Mouse (Mus musculus) brown adipose tissue, adult 24 weeks (tissue): ENCODE measurements around the gene Fbxl15. TPM values are rescaled to one million over a fixed set of nuclear protein-coding genes. Genes with fewer than 3 reads are reported as not detected.

ENCODE experiments used
- H3K27ac ChIP-seq: fragments of 200-500 bp; replicated peaks from 2 replicates; pipeline ENCODE4 v1.5.1; 2012; ENCODE audit warnings: low read depth, mild to moderate bottlenecking, low read length
- H3K4me1 ChIP-seq: fragments of 200-500 bp; 2 replicates; pipeline ENCODE4 v1.6.1; 2012; ENCODE audit warnings: low read length, mixed read lengths; ENCODE audit not compliant: control insufficient read depth, insufficient read depth, insufficient read length
- H3K4me3 ChIP-seq: fragments of 200-500 bp; 2 replicates; pipeline ENCODE4 v1.5.1; 2012; ENCODE audit warnings: low read depth, mild to moderate bottlenecking, low read length, moderate library complexity; ENCODE audit not compliant: insufficient read depth
- polyA plus RNA-seq: library from polyadenylated mRNA; stranded (reverse); fragments of >200 nt; gene quantifications from 2 replicates; pipeline ENCODE4 v1.2.4, GENCODE M21; 2012; ENCODE audit not compliant: missing spikeins, insufficient read depth, insufficient read length

The Fbxl15 gene
- polyA plus RNA-seq = 5.9 and 8.9 TPM in 2 replicates

DNA sequence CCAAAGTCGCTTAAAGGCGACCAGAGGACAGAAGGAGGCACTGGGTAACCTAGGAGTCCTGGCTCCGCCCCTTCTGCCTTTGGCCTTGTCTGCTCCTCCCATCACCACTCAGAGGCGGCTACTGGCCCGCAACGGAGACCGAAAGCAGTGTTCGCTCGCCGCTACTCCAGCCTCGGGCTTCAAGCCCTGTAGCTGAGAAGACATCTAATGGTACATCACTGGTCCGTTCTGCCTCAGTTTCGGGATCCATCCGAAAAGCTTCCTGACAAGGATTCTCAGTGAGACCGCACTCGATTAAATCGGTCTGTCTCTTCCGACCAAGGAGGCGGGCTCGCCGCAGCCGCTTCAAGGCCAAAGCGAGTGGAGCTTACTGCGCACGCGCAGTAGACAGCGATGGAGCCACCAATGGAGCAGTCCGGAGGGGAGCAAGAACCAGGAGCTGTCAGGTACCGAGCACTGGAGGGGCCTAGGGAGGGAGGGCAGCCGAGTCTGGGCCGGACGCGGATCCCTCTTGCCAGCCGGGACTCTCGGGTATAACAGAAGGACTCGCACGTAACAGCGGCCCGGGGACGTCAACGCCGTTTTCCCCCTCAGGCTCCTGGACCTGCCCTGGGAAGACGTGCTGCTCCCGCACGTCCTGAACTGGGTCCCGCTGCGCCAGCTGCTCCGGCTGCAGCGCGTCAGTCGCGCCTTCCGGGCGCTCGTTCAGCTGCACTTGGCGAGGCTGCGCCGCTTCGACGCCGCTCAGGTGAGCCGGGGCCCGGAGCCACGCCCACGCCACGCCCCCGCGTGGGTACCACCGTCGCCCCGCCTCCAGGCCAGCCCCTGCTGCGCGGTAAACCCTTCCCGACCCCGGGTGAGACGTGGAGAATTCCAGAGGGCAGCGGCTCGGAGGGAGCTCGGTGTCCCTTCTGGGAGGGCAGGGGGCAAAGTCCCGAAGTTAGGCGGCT, at the start of gene Fbxl15:
TSS of gene Fbxl15 (plus strand) at position 104 of the 950 bp plus-strand sequence.
- Histone ChIP-seq H3K4me3 (peak within 1 kb of the TSS; percentile 75), H3K4me1 (peaks cover 7% of the 10 kb centered on the region; the same call in 1 of the 2 replicates), H3K27ac (peak within 1 kb of the TSS; percentile 85)

DNA sequence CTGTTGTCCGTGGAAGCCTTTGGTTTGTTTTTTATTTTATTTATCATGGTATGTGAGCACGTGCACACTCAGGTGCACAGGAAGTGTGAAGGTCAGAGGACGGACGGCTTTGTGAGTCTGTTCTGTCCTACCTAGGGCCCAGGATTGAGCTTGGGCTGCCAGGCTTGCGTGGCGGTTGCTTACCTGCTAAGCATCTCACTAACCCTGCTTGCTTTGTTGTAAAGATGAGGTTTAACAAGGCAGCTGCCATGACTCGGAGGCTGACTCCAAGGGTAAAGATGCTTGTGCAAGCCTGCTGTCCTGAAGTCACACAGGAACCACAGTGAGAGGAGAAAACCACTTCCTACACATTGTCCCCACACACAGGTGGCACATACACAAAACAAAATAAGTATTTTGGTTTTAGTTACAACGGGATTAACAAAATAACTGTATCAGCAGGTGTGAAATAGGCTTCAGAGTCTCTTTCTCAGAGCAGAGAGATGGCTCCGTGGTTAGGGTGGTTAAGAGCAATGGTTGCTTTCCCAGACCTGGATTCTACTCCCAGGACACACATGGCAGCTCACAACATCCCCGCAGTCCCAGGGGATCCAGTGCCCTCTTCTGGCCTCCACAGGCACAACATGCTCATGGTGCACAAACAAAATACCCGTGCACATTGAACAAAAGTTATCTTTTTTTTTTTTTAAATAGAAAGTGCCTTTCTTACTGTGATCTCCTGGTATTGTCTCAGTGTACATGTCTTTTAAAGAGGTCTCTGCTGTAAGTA, 45.7 kb upstream of the Fbxl15 start:
- H3K4me3 ChIP-seq = no peak overlapping the region
- no peak overlapping the region for H3K27ac ChIP-seq
- H3K4me1 ChIP-seq = no peaks in the 10 kb centered on the region

DNA sequence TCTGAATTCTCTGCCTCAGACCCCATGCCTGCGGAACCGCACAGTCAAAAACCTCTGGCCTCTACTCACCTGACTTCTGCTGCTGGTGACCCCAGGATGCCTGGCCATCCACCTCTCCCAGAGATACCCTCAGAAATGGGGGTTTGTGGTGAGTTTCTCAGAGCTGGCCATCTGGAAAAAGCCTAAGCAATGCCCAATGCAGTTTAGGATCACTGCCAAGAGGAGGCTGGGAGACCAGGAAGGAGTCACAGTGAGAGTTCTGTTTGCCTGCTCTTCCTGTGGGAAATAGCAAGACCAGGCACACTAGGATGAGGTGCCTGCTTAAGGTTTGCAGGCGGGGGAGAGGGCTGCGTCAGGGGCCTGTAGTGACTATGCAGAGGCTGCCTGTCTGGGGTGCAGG, 43.3 kb upstream of the Fbxl15 start:
- H3K4me3 ChIP-seq = no peak overlapping the region
- no peak overlapping the region for H3K27ac ChIP-seq
- no peaks in the 10 kb centered on the region for H3K4me1 ChIP-seq

DNA sequence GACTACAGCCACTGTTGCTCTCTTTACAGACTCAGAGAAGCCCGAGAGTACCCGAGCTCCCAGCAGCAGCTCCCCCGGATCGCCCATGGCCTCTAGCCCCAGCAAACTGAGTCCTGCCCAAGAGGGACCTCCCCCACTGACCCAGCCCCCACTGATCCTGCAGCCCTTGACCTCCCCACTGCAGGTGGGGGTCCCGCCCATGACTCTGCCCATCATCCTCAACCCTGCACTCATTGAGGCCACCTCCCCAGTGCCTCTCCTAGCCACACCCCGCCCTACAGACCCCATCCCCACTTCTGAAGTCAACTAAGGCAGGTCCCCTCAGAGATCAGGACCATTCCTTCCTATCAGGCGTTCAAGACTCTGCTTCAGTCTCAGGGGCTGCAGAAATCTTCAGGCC, 42.4 kb upstream of the Fbxl15 start:
- Histone ChIP-seq H3K27ac (no peak overlapping the region), H3K4me3 (no peak overlapping the region), H3K4me1 (no peaks in the 10 kb centered on the region)

- H3K27ac ChIP-seq = no peak overlapping the region
- H3K4me3 ChIP-seq = no peak overlapping the region
- no peaks in the 10 kb centered on the region for H3K4me1 ChIP-seq
Observed at GRCm38 (mm10) chr19:46286047-46286446, 41.9 kb upstream of the Fbxl15 start.

DNA sequence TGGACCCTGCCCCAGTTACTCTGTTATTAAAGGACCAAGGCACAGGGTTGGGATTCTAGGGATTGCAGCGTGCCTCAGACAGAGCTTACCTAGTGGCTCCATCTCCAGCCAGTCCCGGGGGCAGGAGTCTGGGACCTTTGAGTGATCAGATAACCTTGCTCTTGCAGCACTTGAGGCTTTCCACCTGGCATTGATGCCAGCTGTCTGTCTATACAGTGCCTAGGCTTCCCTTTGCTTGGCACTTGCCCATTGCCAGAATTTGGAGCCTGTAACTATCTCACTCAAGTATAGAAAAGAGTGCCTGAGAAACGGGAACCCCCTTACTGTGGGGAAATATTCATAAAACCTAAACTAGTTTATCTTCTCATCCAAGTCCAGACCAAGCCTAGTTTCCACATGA, 41.1 kb upstream of the Fbxl15 start:
- no peaks in the 10 kb centered on the region for H3K4me1 ChIP-seq
- H3K27ac ChIP-seq = no peak overlapping the region
- no peak overlapping the region for H3K4me3 ChIP-seq

DNA sequence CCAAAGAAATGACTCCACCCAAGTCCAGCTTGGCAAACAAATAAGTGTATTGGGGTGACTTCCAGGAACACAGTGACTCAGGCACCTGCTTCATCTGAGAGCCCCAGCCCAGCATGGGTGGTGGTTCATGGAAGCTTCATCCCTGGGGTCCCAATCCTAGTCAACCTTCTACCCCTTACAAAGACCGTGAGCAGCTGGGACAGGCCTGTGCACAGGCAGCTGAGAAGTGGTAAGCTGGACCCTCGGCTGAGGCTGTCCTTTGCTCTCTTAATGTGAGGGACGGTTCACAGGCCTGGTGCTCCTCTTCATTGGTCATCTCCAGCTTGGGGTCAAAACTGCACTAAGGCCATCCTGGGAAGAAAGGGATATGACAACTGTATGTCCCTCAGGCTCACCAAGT, 40.4 kb upstream of the Fbxl15 start:
- no peaks in the 10 kb centered on the region for H3K4me1 ChIP-seq

GRCm38 (mm10) chr19:46290535-46291105, 37.4 kb upstream of the Fbxl15 start:
- H3K4me1 ChIP-seq = no peaks in the 10 kb centered on the region
- H3K4me3 ChIP-seq = no peak overlapping the region
- no peak overlapping the region for H3K27ac ChIP-seq

More for the DNA sequence above, 40.4 kb upstream of the Fbxl15 start:
- H3K4me3 ChIP-seq = no peak overlapping the region
- H3K27ac ChIP-seq = no peak overlapping the region

GRCm38 (mm10) chr19:46296938-46297337, 31.0 kb upstream of the Fbxl15 start:
- Histone ChIP-seq H3K4me3 (no peak overlapping the region), H3K4me1 (no peaks in the 10 kb centered on the region), H3K27ac (no peak overlapping the region)

- Histone ChIP-seq H3K4me3 (no peak overlapping the region), H3K4me1 (no peaks in the 10 kb centered on the region), H3K27ac (no peak overlapping the region)
Observed at GRCm38 (mm10) chr19:46300294-46301045, 27.5 kb upstream of the Fbxl15 start.

DNA sequence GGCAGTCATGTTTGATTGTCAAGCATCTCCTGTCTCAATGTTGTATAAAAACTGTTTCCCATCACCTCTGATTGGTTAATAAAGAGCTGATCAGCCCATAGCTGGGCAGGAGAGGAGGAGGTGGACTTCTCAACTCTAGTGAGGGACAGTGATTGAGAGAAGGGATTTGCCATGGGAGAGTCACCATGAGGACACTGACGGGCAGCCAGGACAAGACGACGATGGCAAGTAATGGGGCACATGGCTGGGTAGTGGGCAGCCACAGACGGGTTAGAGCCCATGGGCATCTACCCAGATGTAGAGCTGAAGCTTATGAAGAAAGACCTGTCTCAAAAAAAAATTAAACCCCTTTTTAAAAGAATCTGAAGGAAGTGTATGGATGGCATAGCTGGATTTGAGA, 25.4 kb upstream of the Fbxl15 start:
- Histone ChIP-seq H3K4me3 (no peak overlapping the region), H3K4me1 (no peaks in the 10 kb centered on the region), H3K27ac (no peak overlapping the region)

DNA sequence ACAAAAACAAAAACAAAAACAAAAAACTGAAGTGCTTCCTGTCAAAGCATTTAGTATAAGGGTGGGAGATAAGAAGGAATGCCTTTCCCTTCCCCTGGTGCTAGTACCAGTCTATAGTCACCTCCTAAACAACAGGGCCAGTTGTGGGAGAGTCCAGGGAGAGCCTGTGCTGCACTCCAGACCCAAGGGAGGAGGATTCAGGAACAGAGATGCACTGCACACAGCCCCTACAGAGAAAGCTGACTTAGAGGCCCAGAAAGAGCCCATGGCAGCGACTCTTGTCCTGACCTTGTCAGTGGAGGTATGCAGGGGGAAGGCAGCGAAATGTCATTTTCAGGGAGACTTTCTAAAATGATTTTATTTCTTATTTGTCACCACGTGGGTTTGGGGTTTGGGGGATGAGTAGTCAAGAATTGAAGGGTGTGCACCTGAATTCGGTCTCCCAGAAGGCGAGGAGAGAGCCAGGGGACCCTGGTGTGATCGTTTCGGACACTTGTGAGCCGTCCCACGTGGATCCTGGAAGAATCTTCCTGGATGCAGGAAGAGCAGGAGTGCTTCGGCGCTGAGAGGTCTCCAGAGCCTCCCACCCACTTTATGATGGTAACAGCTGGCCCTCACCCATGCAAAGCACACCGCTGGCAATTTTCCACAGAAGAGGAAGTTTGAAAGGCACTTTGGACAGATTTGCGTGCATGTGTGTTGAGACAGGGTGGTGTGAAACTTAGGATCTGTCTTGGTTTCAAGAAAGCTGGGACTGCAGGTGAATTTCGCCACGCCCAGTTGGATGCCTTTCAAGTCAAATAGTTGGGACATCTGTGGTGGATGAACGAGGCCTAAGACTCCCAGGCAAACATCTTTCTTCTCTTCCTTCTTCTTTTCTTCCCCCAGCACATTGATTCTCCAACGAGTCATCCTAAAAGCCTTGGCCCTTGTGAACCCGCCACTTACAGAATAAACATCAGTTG, 24.5 kb upstream of the Fbxl15 start:
- H3K4me3 ChIP-seq = peak overlapping the region; percentile 94
- H3K4me1 ChIP-seq = no peaks in the 10 kb centered on the region
- peak overlapping the region; percentile 31; the same call in 1 of the 2 replicates for H3K27ac ChIP-seq

DNA sequence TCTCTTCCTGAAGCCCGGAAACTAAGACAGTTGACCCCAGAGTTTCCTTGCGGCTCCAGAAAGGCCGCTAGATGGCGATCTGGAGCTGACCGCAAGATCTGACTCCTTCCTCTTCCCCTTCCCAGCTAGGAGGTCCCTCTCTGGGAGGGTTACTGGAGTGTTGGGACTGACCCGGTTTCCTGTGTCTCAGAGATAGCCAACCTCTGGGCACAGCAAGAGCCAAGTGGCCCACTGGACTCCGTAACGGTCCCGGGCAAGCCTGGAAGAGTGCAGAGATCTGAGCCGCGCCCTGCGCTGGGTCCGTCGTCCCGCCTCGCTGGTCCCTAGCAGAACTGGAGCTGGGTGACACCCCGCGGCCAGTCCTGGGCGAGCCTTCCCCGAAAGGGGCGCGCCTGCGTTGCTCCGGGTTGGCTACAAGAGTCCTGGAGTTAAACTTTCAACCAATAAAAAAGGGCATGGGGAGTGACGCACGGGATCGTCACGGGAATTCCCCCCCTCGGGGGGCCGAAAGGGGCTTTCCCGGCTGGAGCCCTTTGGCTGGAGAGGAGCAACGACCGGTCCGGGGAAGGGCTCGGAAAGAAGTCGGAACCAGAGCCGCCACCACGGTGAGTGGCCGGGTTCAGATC, 23.7 kb upstream of the Fbxl15 start, which contains the start of gene Nfkb2:
TSS of gene Nfkb2 (plus strand) at position 105 of the 626 bp plus-strand sequence.
- Histone ChIP-seq H3K27ac (peak within 1 kb of the TSS; percentile 98), H3K4me1 (no peaks in the 10 kb centered on the region), H3K4me3 (peak within 1 kb of the TSS; percentile 94)
